Mouse (Mus musculus) midbrain, embryonic 10.5 days (tissue): ENCODE data around the gene Atp5g1. TPM values are rescaled to one million over a fixed set of nuclear protein-coding genes. Genes with fewer than 3 reads are reported as not detected.
A peak's percentile ranks its signal among the peaks of the same experiment; 100 is the strongest.

Source experiments
- DNase-seq: peaks from one replicate; pipeline ENCODE4 v3.0.0-alpha.2; 2017; ENCODE audit warnings: low spot score
- H3K27ac ChIP-seq: fragments of 300-500 bp; sonication (generic); replicated peaks from 2 replicates; pipeline ENCODE4 v1.5.1; 2016; ENCODE audit warnings: mild to moderate bottlenecking
- H3K27me3 ChIP-seq: fragments of 300-500 bp; sonication (generic); 2 replicates; pipeline ENCODE4 v1.6.1; 2016; ENCODE audit warnings: low read depth, mild to moderate bottlenecking; ENCODE audit not compliant: poor library complexity, severe bottlenecking
- H3K36me3 ChIP-seq: fragments of 300-500 bp; sonication (generic); 2 replicates; pipeline ENCODE4 v1.6.1; 2016; ENCODE audit warnings: mild to moderate bottlenecking, moderate library complexity
- H3K4me1 ChIP-seq: fragments of 300-500 bp; sonication (generic); 2 replicates; pipeline ENCODE4 v1.6.1; 2016
- H3K4me3 ChIP-seq: fragments of 300-500 bp; sonication (generic); 2 replicates; pipeline ENCODE4 v1.5.1; 2016; ENCODE audit warnings: mild to moderate bottlenecking, moderate library complexity
- H3K9me3 ChIP-seq: fragments of 300-500 bp; sonication (generic); replicated peaks from 2 replicates; pipeline ENCODE4 v1.6.1; 2016; ENCODE audit warnings: mild to moderate bottlenecking
- WGBS: fragments of 180-500 bp; shearing (Covaris S2); methylation state at CpG from one replicate; pipeline ENCODE4 v1.1.7; 2016; 5-methylcytosine and 5-hydroxymethylcytosine counted together
- polyA plus RNA-seq: library from polyadenylated mRNA; unstranded; fragments of >200 nt; fragmentation: Nextera tagmentation; extraction: Ambion mirVana; gene quantifications from 2 replicates; pipeline ENCODE4 v1.2.1, GENCODE M21; 2016

Gene Atp5g1
- polyA plus RNA-seq, 1 experiment from 2014 or later = 550 TPM

DNA sequence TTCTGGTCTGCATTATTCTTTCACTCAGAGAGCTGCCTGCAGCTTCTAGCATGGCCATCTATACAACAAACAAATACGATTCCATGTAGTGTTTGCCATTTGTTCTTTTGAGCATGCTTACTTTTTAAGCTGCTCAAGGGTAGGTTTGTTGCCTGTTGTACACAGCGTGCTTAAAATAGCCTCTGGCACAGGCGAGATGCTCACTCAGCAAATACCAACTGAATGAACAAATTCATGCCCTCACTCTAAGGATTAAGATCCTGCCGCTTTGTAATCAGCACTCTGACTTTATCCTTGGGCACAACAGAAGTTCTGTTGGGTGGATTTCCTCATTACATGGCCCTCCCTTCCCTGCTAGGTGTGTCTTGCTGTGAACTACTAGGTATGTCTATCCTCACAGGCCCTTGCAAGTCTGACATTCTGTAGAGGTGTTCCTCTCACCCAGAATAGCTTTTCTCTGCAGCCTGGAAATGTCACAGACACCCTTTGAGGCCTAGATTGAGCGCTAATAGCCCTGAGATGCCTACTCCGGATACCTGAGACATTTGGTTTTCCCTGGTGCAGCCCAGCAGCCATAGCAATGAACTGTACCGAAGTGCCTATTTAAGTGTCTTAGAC lies 17.3 kb upstream of the Atp5g1 start:
- 52% methylated on average over 7 of the region's 7 CpGs for WGBS
- no peaks in the 10 kb centered on the region for H3K27me3 ChIP-seq
- DNase-seq = no peak
- H3K27ac ChIP-seq = no peak overlapping the region
- no peaks in the 10 kb centered on the region for H3K36me3 ChIP-seq
- 0 out of 2 replicates have a peak, but pooled peaks cover 5% of the 10 kb centered on the region for H3K9me3 ChIP-seq
- H3K4me1 ChIP-seq = no peaks in the 10 kb centered on the region
- H3K4me3 ChIP-seq = no peak overlapping the region

DNA sequence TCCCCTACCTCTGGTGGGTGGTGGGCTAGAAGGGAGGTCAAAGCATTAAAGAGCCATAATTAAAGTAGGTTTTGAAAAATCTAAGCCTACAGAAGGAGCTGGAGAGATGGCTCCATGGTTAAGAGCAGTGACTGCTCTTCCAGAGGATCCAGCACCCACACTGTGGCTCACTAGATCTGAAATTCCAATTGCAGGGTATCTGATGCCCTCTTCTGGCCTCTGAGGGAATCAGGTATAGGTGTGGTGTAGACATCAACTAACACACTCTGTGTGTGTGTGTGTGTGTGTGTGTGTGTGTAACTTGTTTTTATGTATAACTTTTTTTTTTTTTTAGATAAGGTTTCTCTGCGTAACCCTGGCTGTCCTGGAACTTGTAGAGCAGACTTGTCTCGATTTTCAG lies 15.6 kb upstream of the Atp5g1 start:
- 68% methylated on average over 2 of the region's 2 CpGs for WGBS
- Histone ChIP-seq H3K4me3 (no peak overlapping the region), H3K36me3 (no peaks in the 10 kb centered on the region), H3K4me1 (no peaks in the 10 kb centered on the region), H3K27me3 (no peaks in the 10 kb centered on the region), H3K9me3 (0 out of 2 replicates have a peak, but pooled peaks cover 6% of the 10 kb centered on the region), H3K27ac (no peak overlapping the region)
- no peak for DNase-seq

DNA sequence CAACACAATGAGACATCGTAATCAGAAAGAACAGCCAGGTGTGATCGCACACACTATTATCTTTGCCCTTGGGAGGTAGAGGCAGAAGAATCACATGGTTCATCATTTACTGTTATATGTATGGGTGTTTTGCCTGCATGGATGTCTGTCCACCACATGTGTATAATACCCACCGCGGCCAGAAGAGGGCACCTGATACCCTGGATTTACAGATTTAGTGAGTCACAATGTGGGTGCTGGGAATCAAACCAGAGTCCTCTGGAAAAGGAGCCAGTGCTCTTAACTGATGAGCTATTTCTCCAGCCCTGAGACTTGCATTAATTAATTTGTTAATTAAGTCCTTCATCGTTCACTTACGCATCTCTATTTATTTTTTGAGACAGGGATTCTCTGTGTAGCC lies 12.5 kb upstream of the Atp5g1 start:
- no peak overlapping the region for H3K4me3 ChIP-seq
- WGBS = 89% methylated on average over 6 of the region's 6 CpGs
- H3K27me3 ChIP-seq = no peaks in the 10 kb centered on the region
- no peaks in the 10 kb centered on the region for H3K4me1 ChIP-seq
- H3K9me3 ChIP-seq = 0 out of 2 replicates have a peak, but pooled peaks cover 6% of the 10 kb centered on the region
- no peak for DNase-seq
- H3K36me3 ChIP-seq = no peaks in the 10 kb centered on the region
- no peak overlapping the region for H3K27ac ChIP-seq

DNA sequence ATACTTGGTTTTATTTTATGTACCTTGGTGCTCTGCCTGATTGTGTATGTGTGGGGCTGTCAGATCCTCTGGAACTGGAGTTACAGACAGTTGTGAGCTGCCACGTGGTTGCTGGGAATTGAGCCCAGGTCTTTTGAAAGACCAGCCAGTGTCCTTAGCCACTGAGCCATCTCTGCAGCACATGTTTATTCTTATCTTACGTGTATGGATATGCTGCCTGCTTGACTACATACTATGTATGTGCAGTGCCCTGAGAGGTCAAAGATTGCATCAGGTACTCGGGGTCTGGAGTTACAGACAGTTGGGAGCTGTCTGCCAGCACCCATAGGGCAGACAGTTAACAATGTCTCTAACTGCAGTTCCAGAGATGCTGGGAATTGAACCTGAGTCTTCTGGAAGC lies 7.2 kb upstream of the Atp5g1 start:
- WGBS = 74% methylated on average over 3 of the region's 3 CpGs

DNA sequence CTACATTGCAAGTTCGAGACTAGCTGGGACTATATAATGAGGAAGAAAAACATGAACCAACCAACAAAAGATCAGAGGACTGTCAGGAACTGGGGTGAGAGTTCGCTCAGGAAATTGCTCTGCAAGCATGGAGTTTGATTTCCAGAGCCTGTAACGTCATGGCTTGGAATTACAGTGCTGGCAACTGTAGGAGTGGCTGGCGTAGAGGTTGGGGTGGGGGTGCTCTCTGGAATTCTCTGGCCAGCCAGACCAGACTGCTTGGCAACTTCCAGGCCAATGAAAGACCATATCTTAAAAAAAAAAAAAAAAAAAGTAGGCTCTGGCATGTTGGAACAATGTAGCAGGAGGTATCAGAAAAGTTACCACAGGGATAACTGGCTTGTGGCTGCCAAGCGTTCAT lies 5.3 kb upstream of the Atp5g1 start:
- 87% methylated on average over 5 of the region's 5 CpGs for WGBS

More for the DNA sequence above, 7.2 kb upstream of the Atp5g1 start:
- no peaks in the 10 kb centered on the region for H3K4me1 ChIP-seq
- H3K36me3 ChIP-seq = no peaks in the 10 kb centered on the region
- H3K27ac ChIP-seq = no peak overlapping the region
- no peak for DNase-seq
- H3K9me3 ChIP-seq = no peaks in the 10 kb centered on the region
- no peaks in the 10 kb centered on the region for H3K27me3 ChIP-seq
- no peak overlapping the region for H3K4me3 ChIP-seq

DNA sequence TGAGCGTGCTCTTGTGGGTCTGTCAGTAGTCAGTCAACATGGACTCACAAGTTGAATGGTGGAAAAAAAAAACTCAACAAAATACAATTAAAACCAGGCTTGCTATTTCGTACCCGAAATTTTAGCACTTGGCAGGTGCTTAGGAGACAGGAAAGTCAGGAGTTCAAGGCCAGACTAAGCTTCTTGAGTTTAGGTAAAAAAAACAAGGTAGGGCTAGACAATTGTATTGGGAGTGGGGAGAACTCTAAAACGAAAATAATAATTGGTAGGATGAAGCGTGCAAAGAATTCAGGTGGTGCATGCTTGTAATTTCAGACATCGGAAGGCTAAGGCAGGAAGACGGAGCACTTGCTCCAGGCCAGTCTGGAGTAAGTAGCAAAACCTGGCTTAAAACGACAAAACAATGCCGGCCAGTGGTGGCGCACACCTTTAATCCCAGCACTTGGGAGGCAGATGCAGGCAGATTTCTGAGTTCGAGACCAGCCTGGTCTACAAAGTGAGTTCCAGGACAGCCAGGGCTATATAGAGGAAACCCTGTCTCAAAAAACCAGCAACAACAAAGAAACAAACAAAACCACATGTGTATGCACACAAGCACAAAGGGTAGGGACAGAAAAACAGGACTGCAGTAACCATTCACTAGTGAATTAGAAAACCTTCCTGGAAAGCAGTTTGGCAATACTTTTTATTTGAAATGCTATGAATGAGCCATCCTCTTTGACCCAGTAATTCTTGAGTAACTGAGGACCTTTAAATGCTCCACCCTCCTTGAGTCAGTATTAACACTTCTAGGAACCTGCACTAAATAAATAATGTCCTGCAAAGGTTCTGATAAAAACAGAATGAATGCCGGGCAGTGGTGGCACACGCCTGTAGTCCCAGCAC lies 993 bp upstream of the Atp5g1 start:
- Histone ChIP-seq H3K36me3 (peaks cover 18% of the 10 kb centered on the region), H3K27me3 (no peaks in the 10 kb centered on the region), H3K27ac (peak overlapping the region; percentile 83), H3K4me3 (peak overlapping the region; percentile 89), H3K9me3 (no peaks in the 10 kb centered on the region), H3K4me1 (peaks cover 18% of the 10 kb centered on the region)
- DNase-seq = no peak
- WGBS = 69% methylated on average over 13 of the region's 13 CpGs

More for the DNA sequence above, 5.3 kb upstream of the Atp5g1 start:
- no peak overlapping the region for H3K27ac ChIP-seq
- no peaks in the 10 kb centered on the region for H3K4me1 ChIP-seq
- H3K4me3 ChIP-seq = no peak overlapping the region
- no peaks in the 10 kb centered on the region for H3K27me3 ChIP-seq
- H3K36me3 ChIP-seq = no peaks in the 10 kb centered on the region
- no peak for DNase-seq
- no peaks in the 10 kb centered on the region for H3K9me3 ChIP-seq

DNA sequence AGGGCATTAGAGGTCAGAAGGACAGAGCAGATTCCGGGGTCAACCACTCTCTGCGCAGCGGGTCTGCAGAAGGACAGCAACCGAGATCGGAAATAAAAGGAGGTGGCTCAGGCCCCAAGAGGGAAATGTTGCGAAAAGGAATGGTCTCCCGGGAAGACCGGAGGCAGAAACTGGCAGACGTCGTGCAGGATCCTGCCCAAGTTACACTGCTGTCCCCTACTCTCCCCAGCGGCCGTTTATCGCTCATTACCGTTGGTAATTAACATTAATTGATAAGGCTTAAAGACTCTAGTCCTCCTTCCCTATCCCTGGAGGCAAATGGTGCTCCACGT lies 327 bp downstream of the Atp5g1 start:
- peak overlapping the region; percentile 89 for H3K4me3 ChIP-seq
- DNase-seq = no peak
- H3K27me3 ChIP-seq = no peaks in the 10 kb centered on the region
- H3K9me3 ChIP-seq = no peaks in the 10 kb centered on the region
- H3K36me3 ChIP-seq = peaks cover 31% of the 10 kb centered on the region
- H3K4me1 ChIP-seq = peaks cover 18% of the 10 kb centered on the region
- WGBS = under 1% methylated on average over 15 of the region's 15 CpGs
- H3K27ac ChIP-seq = peak overlapping the region; percentile 88

DNA sequence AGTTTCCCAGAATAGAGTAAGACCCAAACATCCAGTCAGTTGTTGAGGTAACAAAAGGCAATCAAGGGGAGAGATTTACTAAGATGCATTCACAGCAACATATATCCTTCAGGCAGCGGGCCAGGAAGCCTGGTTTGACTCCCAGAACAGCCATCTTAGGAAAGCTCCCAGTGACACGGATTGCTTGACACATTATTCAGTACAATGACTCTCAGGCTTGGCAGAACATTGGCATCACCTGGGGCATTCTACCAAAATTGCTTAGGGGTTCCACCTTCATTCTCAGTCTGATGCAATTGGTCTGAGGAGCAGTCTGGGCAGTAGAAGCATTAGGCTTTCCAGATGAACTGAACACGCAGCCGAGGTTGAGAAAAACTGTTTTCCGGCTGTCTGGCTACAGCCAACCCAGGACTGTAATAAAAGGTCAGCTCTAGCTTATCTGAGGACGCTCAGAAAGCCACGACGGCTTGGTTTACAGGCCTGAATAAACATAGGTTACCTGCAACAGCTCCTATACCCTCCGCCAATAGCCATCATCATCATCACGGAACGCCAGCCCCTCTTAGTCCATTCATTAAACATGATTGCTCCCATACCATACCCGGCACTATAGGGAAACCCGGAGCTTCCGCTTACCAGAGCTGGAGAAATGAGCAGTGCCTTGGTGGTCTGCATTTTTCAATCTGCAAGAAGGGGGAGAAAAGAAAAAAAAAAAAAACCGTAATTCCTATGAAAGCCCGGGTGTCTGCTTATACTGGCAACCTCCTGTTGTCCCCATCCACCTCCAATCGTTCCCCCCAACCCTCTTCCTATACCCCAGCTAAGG lies 906 bp downstream of the Atp5g1 start:
- no peak for DNase-seq
- Histone ChIP-seq H3K4me3 (peak overlapping the region; percentile 89), H3K27ac (peak overlapping the region; percentile 88)

DNA sequence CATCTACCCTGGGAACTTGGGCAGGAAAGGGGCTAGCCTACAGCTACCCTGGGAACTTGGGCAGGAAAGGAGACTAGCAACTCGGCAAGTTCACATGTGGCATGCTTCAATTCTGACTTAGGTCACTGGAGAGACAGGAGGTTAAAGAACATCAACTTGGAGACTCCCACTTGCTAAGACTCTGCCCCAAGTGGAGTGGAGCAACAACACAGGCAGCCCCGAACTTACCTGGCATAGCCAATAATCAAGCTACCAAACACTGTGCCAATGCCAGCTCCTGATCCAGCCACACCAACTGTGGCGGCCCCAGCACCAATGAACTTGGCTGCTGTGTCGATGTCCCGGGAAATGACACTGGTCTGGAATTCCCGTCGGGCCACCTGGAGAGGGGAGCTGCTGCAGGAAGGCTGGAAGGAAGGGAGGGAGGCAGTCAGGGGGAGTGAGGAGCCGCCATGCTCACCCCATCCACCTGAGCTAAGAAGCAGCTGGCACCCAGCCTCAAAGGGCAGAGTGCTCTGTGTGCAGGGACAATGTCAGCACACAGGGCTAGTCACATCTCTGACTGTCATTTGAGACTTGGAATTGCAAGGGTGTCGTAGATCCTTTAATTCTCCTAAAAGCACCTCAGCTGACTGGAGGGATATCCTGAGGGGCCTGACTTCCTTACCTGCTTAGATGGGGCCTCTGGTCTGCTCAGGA lies 2.0 kb downstream of the Atp5g1 start:
- 86% methylated on average over 9 of the region's 9 CpGs for WGBS
- H3K27me3 ChIP-seq = no peaks in the 10 kb centered on the region
- H3K9me3 ChIP-seq = no peaks in the 10 kb centered on the region
- peaks cover 41% of the 10 kb centered on the region for H3K36me3 ChIP-seq
- H3K27ac ChIP-seq = no peak overlapping the region
- H3K4me3 ChIP-seq = peak overlapping the region; percentile 89
- no peak for DNase-seq
- H3K4me1 ChIP-seq = peaks cover 18% of the 10 kb centered on the region

More for the DNA sequence above, 906 bp downstream of the Atp5g1 start:
- Histone ChIP-seq H3K9me3 (no peaks in the 10 kb centered on the region), H3K4me1 (peaks cover 18% of the 10 kb centered on the region), H3K36me3 (peaks cover 37% of the 10 kb centered on the region), H3K27me3 (no peaks in the 10 kb centered on the region)
- 35% methylated on average over 17 of the region's 17 CpGs for WGBS

DNA sequence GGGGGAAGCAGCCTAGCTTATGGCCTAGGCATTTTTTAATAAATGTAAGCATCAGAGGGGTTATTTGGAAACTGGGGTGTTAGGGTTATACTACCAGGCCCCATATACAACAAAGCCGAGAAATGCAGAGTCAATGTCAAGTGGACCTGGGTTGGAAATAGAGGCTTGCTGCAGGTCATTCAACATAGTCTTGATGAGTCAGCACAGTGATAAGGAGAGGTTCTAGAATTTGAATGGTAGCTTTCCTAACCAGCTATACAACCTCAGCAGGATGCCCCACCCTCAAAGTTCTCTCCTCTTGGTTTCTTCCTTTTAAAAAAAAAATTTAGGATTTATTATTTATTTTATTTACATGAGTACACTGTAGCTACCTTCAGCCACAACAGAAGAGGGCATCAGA lies 4.5 kb downstream of the Atp5g1 start:
- no peaks in the 10 kb centered on the region for H3K9me3 ChIP-seq
- H3K27ac ChIP-seq = no peak overlapping the region
- no peaks in the 10 kb centered on the region for H3K27me3 ChIP-seq
- no peak overlapping the region for H3K4me3 ChIP-seq
- H3K36me3 ChIP-seq = peaks cover 41% of the 10 kb centered on the region
- 97% methylated on average over 1 of the region's 1 CpGs for WGBS
- no peak for DNase-seq
- H3K4me1 ChIP-seq = peaks cover 19% of the 10 kb centered on the region

DNA sequence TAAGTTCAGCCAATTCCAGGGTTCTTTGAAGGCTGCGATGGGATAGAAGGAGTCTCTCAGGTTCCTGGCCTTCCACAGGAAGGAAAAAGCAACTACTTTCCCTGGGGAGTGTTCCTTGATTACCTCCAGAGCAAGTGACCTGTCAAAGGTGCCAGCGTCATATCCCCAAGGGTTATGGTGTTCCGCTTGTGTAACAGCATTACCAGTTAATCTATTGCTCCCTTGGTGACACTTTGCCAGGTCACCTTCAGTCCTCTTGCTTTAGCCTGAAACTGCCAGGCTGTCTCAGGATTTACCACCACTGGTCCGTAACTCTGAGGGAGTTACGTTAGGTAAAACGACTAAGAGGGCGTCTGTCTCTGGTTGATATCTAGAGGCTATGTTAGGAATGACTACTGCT lies 5.1 kb downstream of the Atp5g1 start:
- Histone ChIP-seq H3K27ac (no peak overlapping the region), H3K9me3 (no peaks in the 10 kb centered on the region), H3K27me3 (no peaks in the 10 kb centered on the region), H3K36me3 (peaks cover 41% of the 10 kb centered on the region), H3K4me1 (peaks cover 25% of the 10 kb centered on the region), H3K4me3 (no peak overlapping the region)
- 94% methylated on average over 7 of the region's 7 CpGs for WGBS
- no peak for DNase-seq

DNA sequence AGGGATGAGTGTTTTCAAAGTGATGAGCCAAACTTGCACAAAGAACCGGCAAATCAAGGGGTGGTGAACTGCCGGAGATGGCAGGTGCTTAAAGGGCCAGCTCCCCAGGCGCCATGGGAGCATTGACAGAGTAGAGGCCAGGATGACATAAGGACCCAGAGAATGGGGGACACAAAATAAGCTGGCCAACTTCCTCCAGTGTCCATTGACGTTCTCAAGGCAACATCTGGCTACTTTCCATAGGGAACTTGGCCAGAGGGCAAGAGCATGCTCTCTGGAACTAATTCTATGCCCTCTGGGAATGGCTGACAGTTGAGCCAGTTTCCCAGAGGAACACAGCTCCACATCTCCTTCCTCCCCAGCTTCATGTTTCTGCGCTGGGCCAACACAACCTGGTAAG lies 7.2 kb downstream of the Atp5g1 start:
- no peak for DNase-seq
- no peaks in the 10 kb centered on the region for H3K27me3 ChIP-seq
- H3K4me1 ChIP-seq = peaks cover 21% of the 10 kb centered on the region
- H3K4me3 ChIP-seq = no peak overlapping the region
- peaks cover 33% of the 10 kb centered on the region for H3K36me3 ChIP-seq
- WGBS = 77% methylated on average over 5 of the region's 5 CpGs
- H3K9me3 ChIP-seq = no peaks in the 10 kb centered on the region
- H3K27ac ChIP-seq = no peak overlapping the region
